ENCODE assay signal across 8 mouse cellular contexts in the genomic region with DNA sequence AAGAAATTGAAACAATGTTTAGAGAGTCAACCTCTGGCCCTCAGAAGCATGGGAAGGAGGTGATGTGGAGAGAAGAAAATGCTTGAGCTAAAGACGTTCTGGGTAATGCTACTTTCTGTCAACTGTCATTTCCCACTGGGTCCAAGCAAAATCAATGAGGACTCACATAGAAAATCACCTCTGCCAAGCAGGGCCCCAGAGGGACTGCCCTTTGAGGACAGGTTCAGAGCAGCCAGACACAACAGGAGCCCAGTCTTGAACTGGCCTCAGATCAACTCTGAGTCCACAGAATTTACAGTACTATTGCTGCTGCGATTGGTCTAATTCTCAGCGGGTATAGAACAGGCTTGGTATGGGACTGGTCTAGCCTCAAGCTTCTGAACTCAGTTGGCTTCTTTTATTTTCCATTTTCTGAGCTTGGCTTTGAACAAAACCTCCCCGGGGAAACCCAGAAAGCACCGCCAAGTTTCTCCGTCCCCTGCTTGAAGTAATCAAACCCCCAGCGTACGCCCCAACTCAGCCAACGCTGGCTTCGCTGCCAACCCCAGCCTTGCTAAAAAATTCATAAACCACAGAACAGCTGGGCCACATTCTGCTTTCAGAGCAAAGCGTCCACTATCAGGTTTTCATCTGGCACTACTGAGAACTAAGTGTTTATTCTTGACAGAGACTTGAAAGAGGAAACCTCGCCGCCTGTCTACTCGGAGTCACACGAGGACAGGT.
DNase-seq lines count a peak whose midpoint lies in the region; ATAC-seq lines count a peak whose summit lies in the region.

No protein-coding gene starts in this region.

- no peak for DNase-seq in frontal cortex, postnatal 25 days (ENCODE audit: low spot score in 2 of 2)
- DNase-seq in urinary bladder, postnatal 14 days (ENCODE audit: low spot score) = peak; percentile 41
- no peak for DNase-seq in urinary bladder, postnatal 10 days (ENCODE audit: low spot score)
- DNase-seq in heart, postnatal 4 days = peak; percentile 64
- DNase-seq in neural tube, embryonic 10.5 days (ENCODE audit: extremely low spot score, low spot score) = no peak
- no peak for DNase-seq in embryo, embryonic 11 days
- DNase-seq in right cerebral cortex, adult 18-20 months = no peak

- ATAC-seq in frontal cortex, adult (ENCODE audit: low TSS enrichment) = peak; percentile 27; the same call in 1 of the 2 replicates

Comparison
In these comparisons a context has a peak if more than half of its experiments do, and no peak if none do; other contexts are left out.
1. DNase-seq: peak in urinary bladder, postnatal 14 days (single experiment) and heart, postnatal 4 days (single experiment); none in frontal cortex, postnatal 25 days (0 of 2), urinary bladder, postnatal 10 days (single experiment), neural tube, embryonic 10.5 days (single experiment), embryo, embryonic 11 days (single experiment) and right cerebral cortex, adult 18-20 months (single experiment).